Comparison of ENCODE assay signal across 12 mouse cellular contexts in the genomic region with DNA sequence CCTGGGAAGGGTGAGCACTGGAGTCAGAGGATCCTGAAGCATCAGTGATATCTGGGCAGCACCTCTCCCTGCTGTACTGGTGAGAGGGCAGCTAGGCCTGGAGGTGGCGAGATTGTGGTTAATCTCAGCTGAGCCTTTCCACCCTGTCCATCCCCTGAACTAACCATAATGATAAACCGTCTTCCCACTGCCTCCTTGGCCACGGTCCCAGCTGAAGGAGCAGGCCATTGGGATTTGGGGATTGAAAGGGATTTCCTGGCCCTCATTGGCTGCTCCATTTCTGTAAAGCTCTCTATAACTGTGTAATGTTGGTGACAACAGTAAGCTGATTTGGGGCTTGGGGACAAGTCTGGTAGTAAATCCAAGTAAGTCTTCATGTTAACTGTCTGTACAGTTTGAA.
DNase-seq lines count a peak whose midpoint lies in the region; ATAC-seq and TF ChIP-seq lines count a peak whose summit lies in the region.
"Had no signal": no experiment of that assay in that cellular context is flagged by ENCODE, and none has a peak within 500 bp of the region (broad histone marks: within the 10 kb centered on the region; RNA-seq: fewer than 3 reads in every experiment).

No protein-coding gene starts in this region.

- no peak for ATAC-seq in stomach, embryonic 14.5 days (ENCODE audit: insufficient number of reproducible peaks, insufficient read depth, low FRiP score, low read depth)
- no peak for ATAC-seq in stomach, postnatal 0 days (ENCODE audit: low FRiP score, low TSS enrichment)

- H3K9me3 ChIP-seq in stomach, embryonic 14.5 days (ENCODE audit: control insufficient read depth, low read depth, low read length) = no peaks in the 10 kb centered on the region
- no peaks in the 10 kb centered on the region for H3K9me3 ChIP-seq in stomach, postnatal 0 days (ENCODE audit: control insufficient read depth, low read length)
- no peaks in the 10 kb centered on the region for H3K9me3 ChIP-seq in limb, embryonic 10.5 days (replicated peaks)
- H3K9me3 ChIP-seq: limb, embryonic 15.5 days; neural tube, embryonic 13.5 days had no signal

- no peak for TF ChIP-seq EP300 in heart, adult 2 months (IDR thresholded peaks at IDR 0.05; ENCODE audit: insufficient read depth, low read depth, low read length)
- TF ChIP-seq EP300 in stomach, postnatal 0 days (optimal IDR thresholded peaks at IDR 0.05) = no peak

- no peaks in the 10 kb centered on the region for H3K79me2 ChIP-seq in heart, adult 2 months (replicated peaks; ENCODE audit: control insufficient read depth, insufficient read depth, low read length)

- TF ChIP-seq POLR2A in heart, adult 2 months (IDR thresholded peaks at IDR 0.05; ENCODE audit: insufficient read depth, low read depth, low read length) = no peak

- H3K4me3 ChIP-seq in heart, adult 2 months = no peak overlapping the region
- H3K4me3 ChIP-seq in stomach, embryonic 14.5 days (ENCODE audit: low read depth, low read length) = no peak overlapping the region
- H3K4me3 ChIP-seq in stomach, postnatal 0 days (ENCODE audit: low read depth, low read length) = no peak overlapping the region
- no peak overlapping the region for H3K4me3 ChIP-seq in limb, embryonic 10.5 days
- H3K4me3 ChIP-seq: limb, embryonic 15.5 days; neural tube, embryonic 13.5 days had no signal

- H3K4me2 ChIP-seq in stomach, embryonic 14.5 days (replicated peaks; ENCODE audit: low read depth, low read length) = no peak overlapping the region
- no peak overlapping the region for H3K4me2 ChIP-seq in stomach, postnatal 0 days (replicated peaks; ENCODE audit: low read depth)
- H3K4me2 ChIP-seq: limb, embryonic 15.5 days; neural tube, embryonic 13.5 days had no signal

- no peak for TF ChIP-seq CTCF in heart, adult 2 months (IDR thresholded peaks at IDR 0.05)
- no peak for TF ChIP-seq CTCF in stomach, postnatal 0 days (IDR thresholded peaks at IDR 0.05; ENCODE audit: low read depth)

- DNase-seq in heart, adult 2 months = peak in 1 of 2 experiments; percentile 27
- DNase-seq in heart, postnatal 36 days = no peak
- peak; percentile 31 for DNase-seq in kidney, postnatal 10 days
- no peak for DNase-seq in kidney, adult 18-20 months
- DNase-seq in stomach, postnatal 0 days (ENCODE audit: low spot score) = no peak
- no peak for DNase-seq in limb, embryonic 10.5 days (ENCODE audit: low spot score)
- DNase-seq: kidney, postnatal 36 days; right cerebral cortex, adult 18-20 months; thymus, postnatal 25 days had no signal

- H3K9ac ChIP-seq in heart, adult 2 months (ENCODE audit: low read depth, low read length) = no peak overlapping the region
- H3K9ac ChIP-seq in stomach, embryonic 14.5 days (replicated peaks; ENCODE audit: low read depth, low read length) = no peak overlapping the region
- no peak overlapping the region for H3K9ac ChIP-seq in stomach, postnatal 0 days (ENCODE audit: low read length)
- H3K9ac ChIP-seq: limb, embryonic 15.5 days; neural tube, embryonic 13.5 days had no signal

- 35% methylated on average over 3 of the region's 3 CpGs for WGBS in heart, adult 2 months
- WGBS in stomach, embryonic 14.5 days = 55% methylated on average over 3 of the region's 3 CpGs
- 46% methylated on average over 3 of the region's 3 CpGs for WGBS in stomach, postnatal 0 days
- 82% methylated on average over 3 of the region's 3 CpGs for WGBS in limb, embryonic 10.5 days

- H3K36me3 ChIP-seq in heart, adult 2 months (ENCODE audit: control insufficient read depth, insufficient read depth, low read length) = no peaks in the 10 kb centered on the region
- no peaks in the 10 kb centered on the region for H3K36me3 ChIP-seq in stomach, embryonic 14.5 days (ENCODE audit: control insufficient read depth, insufficient read depth, low read length)
- no peaks in the 10 kb centered on the region for H3K36me3 ChIP-seq in stomach, postnatal 0 days (ENCODE audit: control insufficient read depth, insufficient read depth, low read length)
- H3K36me3 ChIP-seq in limb, embryonic 10.5 days = no peaks in the 10 kb centered on the region
- H3K36me3 ChIP-seq: limb, embryonic 15.5 days; neural tube, embryonic 13.5 days had no signal

- H3K27ac ChIP-seq in heart, adult 2 months = peak overlapping the region; percentile 41
- H3K27ac ChIP-seq in stomach, embryonic 14.5 days (ENCODE audit: low read length) = peak overlapping the region; percentile 49; the same call in 1 of the 2 replicates
- H3K27ac ChIP-seq in stomach, postnatal 0 days (replicated peaks) = no peak overlapping the region
- no peak overlapping the region for H3K27ac ChIP-seq in limb, embryonic 10.5 days
- H3K27ac ChIP-seq: limb, embryonic 15.5 days; neural tube, embryonic 13.5 days had no signal

- no peaks in the 10 kb centered on the region; the same call in 1 of the 2 replicates for H3K4me1 ChIP-seq in heart, adult 2 months (ENCODE audit: control insufficient read depth, insufficient read depth, low read length)
- H3K4me1 ChIP-seq in stomach, embryonic 14.5 days (ENCODE audit: control insufficient read depth, insufficient read depth, low read length) = 0 out of 2 replicates have a peak, but pooled peaks cover 4% of the 10 kb centered on the region
- H3K4me1 ChIP-seq in stomach, postnatal 0 days (replicated peaks; ENCODE audit: control insufficient read depth, insufficient read depth) = no peaks in the 10 kb centered on the region; the same call in 1 of the 2 replicates
- no peaks in the 10 kb centered on the region for H3K4me1 ChIP-seq in limb, embryonic 10.5 days
- H3K4me1 ChIP-seq: limb, embryonic 15.5 days had no signal

- intact Hi-C loops in heart, adult 2 months (cut with DNase I) = no loop called here
- intact Hi-C loops in heart, postnatal 36 days (cut with DNase I) = no loop called here

- no peaks in the 10 kb centered on the region; the same call in 1 of the 2 replicates for H3K27me3 ChIP-seq in heart, adult 2 months (ENCODE audit: control insufficient read depth, insufficient read depth, low read length)
- H3K27me3 ChIP-seq in stomach, embryonic 14.5 days (ENCODE audit: control insufficient read depth, insufficient read depth, low read length) = no peaks in the 10 kb centered on the region
- H3K27me3 ChIP-seq in stomach, postnatal 0 days (ENCODE audit: control insufficient read depth, insufficient read depth, low read length) = no peaks in the 10 kb centered on the region
- no peaks in the 10 kb centered on the region for H3K27me3 ChIP-seq in limb, embryonic 10.5 days (ENCODE audit: low read depth, poor library complexity, severe bottlenecking)
- H3K27me3 ChIP-seq: limb, embryonic 15.5 days; neural tube, embryonic 13.5 days had no signal

Comparison
In these comparisons a context has a peak if more than half of its experiments do, and no peak if none do; other contexts are left out.
1. H3K27ac ChIP-seq: peak in heart, adult 2 months (single experiment) and stomach, embryonic 14.5 days (single experiment); none in stomach, postnatal 0 days (single experiment) and limb, embryonic 10.5 days (single experiment).